Mouse (Mus musculus) E14TG2a.4 (cell line): Measurements from ENCODE around the gene Kcnd2.

Source experiments
- CTCF ChIP-seq: conservative IDR thresholded peaks from 2 replicates; pipeline ENCODE4 v1.5.1; 2014; ENCODE audit warnings: low read length
- NANOG ChIP-seq: IDR thresholded peaks from 2 replicates; pipeline ENCODE4 v1.6.1; 2014; ENCODE audit warnings: borderline replicate concordance, low read length, mixed read lengths
- POU5F1 ChIP-seq: IDR thresholded peaks from 2 replicates; pipeline ENCODE4 v1.6.1; 2014; ENCODE audit warnings: low read length, borderline replicate concordance

DNA sequence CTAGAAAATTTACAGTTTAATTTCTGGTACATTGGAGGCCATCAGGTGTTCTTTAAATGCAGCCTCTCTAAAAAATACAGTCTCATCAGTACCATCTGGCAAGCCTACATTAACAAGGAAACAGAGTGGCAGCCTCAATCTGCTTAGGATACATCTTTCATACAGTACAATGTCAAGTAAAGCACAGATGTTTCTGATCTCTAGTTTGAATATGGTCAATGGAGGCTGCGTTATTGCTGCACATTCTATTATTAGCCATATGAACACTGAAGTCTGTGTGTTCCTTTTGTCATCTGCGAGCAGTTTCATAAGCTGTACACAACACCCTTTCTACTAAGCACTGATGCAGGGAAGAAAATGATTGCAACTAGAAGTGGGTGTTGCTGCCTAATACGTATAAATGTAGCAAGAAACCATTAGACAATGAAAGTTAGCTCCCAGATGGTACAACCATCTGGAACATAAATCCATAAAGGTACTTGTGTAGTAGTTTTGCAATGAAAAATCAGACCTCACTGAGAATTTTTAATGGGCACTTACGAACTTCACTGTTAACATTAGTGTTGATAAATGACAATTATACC, 209.0 kb downstream of the Kcnd2 start:
- TF ChIP-seq CTCF: no peak
- TF ChIP-seq NANOG: no peak
- no peak for TF ChIP-seq POU5F1
